Mouse (Mus musculus) brain, embryonic 14.5 days (tissue): ENCODE data around the gene Ddx28. TPM values are rescaled to one million over a fixed set of nuclear protein-coding genes. Genes with fewer than 3 reads are reported as not detected.
"Not testable (repeated sequence)": the region's sequence is repeated elsewhere in the genome, so short reads cannot be mapped to it uniquely, and the experiment has no call there.

Experiments
- DNase-seq: peaks from one replicate; pipeline ENCODE4 v3.0.0-alpha.2; 2011; ENCODE audit warnings: low read depth
- CTCF ChIP-seq: fragments of 200-500 bp; IDR thresholded peaks from 2 replicates; pipeline ENCODE4 v1.5.1; 2012; ENCODE audit warnings: inconsistent platforms, mild to moderate bottlenecking, moderate library complexity, borderline replicate concordance; ENCODE audit not compliant: insufficient read depth, insufficient read length; ENCODE audit errors: extremely low read depth
- POLR2A ChIP-seq: fragments of 200-500 bp; IDR thresholded peaks from 2 replicates; pipeline ENCODE4 v1.6.1; 2012; ENCODE audit warnings: mild to moderate bottlenecking, inconsistent platforms, borderline replicate concordance; ENCODE audit not compliant: poor library complexity, insufficient read depth, insufficient read length, severe bottlenecking; ENCODE audit errors: extremely low read depth
- polyA plus RNA-seq: library from polyadenylated mRNA; depleted of rRNA; stranded (reverse); fragments of >200 nt; gene quantifications from 2 replicates; pipeline ENCODE4 v1.2.3, GENCODE M21; 2012

Ddx28 gene
- polyA plus RNA-seq, 1 experiment = 16.5 TPM

DNA sequence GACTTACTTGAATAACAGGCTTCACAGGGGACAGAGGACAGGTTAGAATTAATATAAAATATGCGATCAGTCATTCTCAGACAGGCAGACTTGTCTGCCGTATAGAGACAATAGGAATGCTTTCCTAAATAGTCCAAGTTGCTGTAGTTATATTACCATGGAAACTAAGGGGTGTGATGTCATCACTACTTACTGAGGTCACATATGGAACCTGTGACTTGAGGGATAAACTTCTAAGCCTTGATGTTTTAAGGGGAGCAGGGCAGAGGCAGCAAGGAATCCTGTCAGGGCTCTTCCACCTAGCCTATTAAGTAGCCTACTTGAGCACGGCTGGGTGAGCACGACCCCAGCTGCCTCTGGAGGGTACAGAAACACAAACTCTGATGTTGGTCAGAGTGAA lies 5.8 kb downstream of the Ddx28 start, which contains the start of gene Dpep2nb:
Dpep2nb (minus strand) TSS at position 101 of the 400 bp plus-strand sequence.
- DNase-seq = no peak
- TF ChIP-seq CTCF (no peak), POLR2A (no peak)

- TF ChIP-seq POLR2A (no peak), CTCF (no peak)
Measured at GRCm38 (mm10) chr8:106004538-106005207, 7.0 kb downstream of the Ddx28 start.

DNA sequence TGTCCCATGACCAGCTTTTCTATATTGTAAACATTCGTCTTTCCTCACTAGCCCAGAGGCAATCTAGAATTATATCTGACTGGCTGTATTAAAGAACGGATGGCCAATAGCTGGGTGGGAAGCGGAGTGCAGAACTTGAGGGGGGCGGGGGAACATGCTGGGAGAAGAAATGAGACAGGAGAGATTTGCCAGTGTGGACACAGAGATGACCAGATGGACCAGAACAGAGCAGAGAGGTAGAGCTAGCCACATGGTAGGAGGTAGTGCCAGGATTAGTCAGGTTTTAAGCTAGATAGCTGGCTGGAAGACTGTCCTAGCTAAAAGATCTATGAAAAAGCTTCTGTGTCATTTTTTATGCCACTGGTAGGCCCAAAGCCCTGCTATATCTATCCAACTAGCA lies 9.8 kb downstream of the Ddx28 start:
- TF ChIP-seq POLR2A (no peak), CTCF (no peak)
- no peak for DNase-seq

More at GRCm38 (mm10) chr8:106004538-106005207, 7.0 kb downstream of the Ddx28 start:
- DNase-seq = no peak

DNA sequence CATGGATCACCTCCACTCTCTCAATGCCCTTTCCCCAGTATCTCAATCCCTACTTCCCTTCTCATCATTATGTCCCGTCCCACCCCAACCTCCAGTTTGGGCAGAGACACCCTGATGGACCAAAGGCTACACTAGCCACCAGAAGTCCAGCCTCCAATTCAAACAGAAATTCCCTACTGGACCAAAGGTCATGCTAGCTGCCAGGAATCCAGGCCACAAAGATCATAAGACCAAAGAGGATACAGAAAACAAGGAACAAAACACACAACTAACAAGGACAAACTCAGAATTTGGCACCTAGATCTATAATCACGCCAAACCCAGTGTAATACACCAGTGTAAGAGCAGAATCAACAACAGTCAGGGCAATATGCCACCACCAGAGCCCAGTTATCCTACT lies 12.7 kb downstream of the Ddx28 start:
- TF ChIP-seq CTCF = no peak
- TF ChIP-seq POLR2A = no peak
- DNase-seq = no peak

DNA sequence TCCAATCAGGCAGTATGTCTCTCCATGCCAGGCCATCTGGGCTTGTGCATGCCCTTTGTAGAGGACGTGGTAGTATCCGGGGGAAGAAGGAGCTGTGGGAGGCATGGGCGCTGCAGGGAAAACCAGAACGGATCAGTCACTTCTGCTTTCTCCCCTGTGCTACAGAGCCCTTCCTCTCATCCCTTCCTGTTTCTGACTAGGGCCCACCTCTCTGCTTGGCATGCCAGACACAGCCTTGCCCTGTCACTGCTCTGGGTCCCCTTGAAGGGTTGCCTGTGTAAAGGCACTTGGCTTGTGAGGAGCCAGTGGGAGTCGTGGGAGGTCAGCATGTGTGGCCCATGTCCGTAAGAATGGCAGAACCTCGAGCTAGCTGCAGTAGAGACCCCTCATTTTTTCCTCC lies 15.3 kb downstream of the Ddx28 start:
- TF ChIP-seq POLR2A = no peak
- no peak for DNase-seq

GRCm38 (mm10) chr8:105993226-105993625 lies 18.5 kb downstream of the Ddx28 start:
- TF ChIP-seq CTCF = no peak
- no peak for TF ChIP-seq POLR2A
- no peak for DNase-seq

- DNase-seq = no peak
- no peak for TF ChIP-seq CTCF
- TF ChIP-seq POLR2A = no peak
Measured at GRCm38 (mm10) chr8:105992499-105992898, 19.2 kb downstream of the Ddx28 start.

GRCm38 (mm10) chr8:105991546-105991945 lies 20.1 kb downstream of the Ddx28 start:
- TF ChIP-seq CTCF (no peak), POLR2A (no peak)
- no peak for DNase-seq

- peak; percentile 87 for TF ChIP-seq CTCF
- no peak for TF ChIP-seq POLR2A
- DNase-seq = peak; percentile 90
Measured at GRCm38 (mm10) chr8:105990856-105991387, 20.8 kb downstream of the Ddx28 start, which contains the start of gene Dus2. TSS of gene Dus2 (plus strand) at chr8:105991337.

DNA sequence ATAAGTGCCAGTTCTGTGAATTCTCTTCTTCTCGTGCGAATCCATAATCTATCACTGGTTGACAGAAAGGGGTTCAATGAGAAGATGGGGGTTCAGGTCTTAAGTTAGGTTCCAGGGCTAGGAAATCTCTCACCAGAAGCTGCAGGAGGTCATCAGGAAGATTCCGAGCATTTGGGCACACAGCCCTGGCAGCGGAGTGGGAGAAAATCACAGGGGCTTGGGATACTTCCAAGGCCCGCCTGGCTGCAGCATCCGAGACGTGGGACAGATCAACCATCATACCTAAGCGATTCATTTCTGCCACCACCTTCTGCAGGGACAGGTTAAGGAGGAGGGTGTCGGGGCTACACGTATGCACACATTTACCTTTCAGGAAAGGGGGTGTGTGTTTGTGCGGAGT lies 23.1 kb downstream of the Ddx28 start:
- no peak for TF ChIP-seq POLR2A
- no peak for DNase-seq

- DNase-seq = not testable (repeated sequence)
Measured at GRCm38 (mm10) chr8:105983406-105983805, 28.3 kb downstream of the Ddx28 start.

GRCm38 (mm10) chr8:105981146-105981545 lies 30.5 kb downstream of the Ddx28 start:
- TF ChIP-seq POLR2A (no peak), CTCF (no peak)
- no peak for DNase-seq
